Mouse (Mus musculus) E14TG2a.4 (cell line): ENCODE measurements around the gene Dnajc11.

Source experiments
- H3K27me3 ChIP-seq: 2 replicates; pipeline ENCODE4 v1.6.1; 2014; ENCODE audit warnings: low read length, control low read depth; ENCODE audit not compliant: insufficient read depth
- H3K36me3 ChIP-seq: 2 replicates; pipeline ENCODE4 v1.6.1; 2014; ENCODE audit warnings: low read length, control low read depth; ENCODE audit not compliant: insufficient read depth
- H3K4me1 ChIP-seq: replicated peaks from 2 replicates; pipeline ENCODE4 v1.6.1; 2014; ENCODE audit warnings: low read depth, low read length, control low read depth
- H3K4me3 ChIP-seq: replicated peaks from 2 replicates; pipeline ENCODE4 v1.5.1; 2014; ENCODE audit warnings: mild to moderate bottlenecking, low read length
- H3K9me3 ChIP-seq: 2 replicates; pipeline ENCODE4 v1.6.1; 2014; ENCODE audit warnings: low read length, control low read depth
- CTCF ChIP-seq: conservative IDR thresholded peaks from 2 replicates; pipeline ENCODE4 v1.5.1; 2014; ENCODE audit warnings: low read length
- NANOG ChIP-seq: IDR thresholded peaks from 2 replicates; pipeline ENCODE4 v1.6.1; 2014; ENCODE audit warnings: borderline replicate concordance, low read length, mixed read lengths
- POU5F1 ChIP-seq: IDR thresholded peaks from 2 replicates; pipeline ENCODE4 v1.6.1; 2014; ENCODE audit warnings: low read length, borderline replicate concordance

Gene Dnajc11

DNA sequence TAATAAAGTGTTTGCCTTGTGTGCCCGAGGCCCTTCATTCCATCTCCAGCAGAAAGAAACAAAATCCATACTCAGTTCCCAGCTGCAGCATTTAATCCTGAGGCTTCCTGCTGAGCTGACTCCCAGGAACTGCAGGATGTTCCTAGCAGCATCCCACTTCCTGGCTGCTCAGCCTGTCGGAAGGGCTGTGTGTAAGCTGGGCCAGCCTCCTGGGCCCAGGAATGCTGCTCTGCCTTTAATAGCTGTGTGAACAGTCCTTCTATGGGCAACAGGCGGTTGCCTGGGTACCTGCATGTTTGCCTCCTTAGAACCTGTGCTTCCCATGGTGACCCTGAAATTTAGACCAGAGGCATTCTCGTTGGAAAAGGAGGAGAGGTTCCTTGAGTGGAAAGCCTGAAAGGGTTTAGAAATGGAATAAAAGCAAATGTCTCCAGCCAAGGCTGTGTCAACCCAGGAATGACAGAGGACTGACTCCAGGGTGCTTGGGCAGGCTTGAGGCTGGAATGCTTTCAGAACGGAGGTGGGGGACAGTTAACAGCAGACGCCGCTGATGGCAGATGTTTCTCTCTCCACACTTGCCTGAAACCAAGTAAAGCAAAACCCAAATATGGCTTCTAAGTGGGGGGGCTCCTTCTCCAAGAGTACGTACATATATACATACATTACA lies 74.1 kb downstream of the Dnajc11 start:
- Histone ChIP-seq H3K9me3 (no peaks in the 10 kb centered on the region), H3K27me3 (peaks cover 20% of the 10 kb centered on the region), H3K4me3 (peak overlapping the region; percentile 96), H3K4me1 (peaks cover 69% of the 10 kb centered on the region), H3K36me3 (peaks cover 25% of the 10 kb centered on the region)
- TF ChIP-seq NANOG = no peak
- TF ChIP-seq CTCF = no peak
- TF ChIP-seq POU5F1 = no peak

DNA sequence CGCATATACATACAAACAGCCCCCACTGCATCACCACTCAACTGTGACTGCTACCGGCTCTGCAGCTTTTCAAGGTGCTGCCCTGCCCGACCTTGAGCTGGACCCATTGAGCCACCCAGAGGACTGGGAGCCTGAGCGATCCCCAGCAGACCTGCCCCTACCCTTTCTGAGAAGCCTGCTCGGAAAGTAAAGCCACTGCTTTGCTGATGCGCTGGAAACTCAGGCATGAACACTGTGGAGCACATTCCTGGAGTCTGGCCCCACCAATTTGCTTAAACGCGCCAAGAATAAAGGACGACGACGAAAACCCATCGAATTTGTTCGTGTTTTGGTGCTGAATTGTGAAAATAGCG lies 74.6 kb downstream of the Dnajc11 start:
- peaks cover 30% of the 10 kb centered on the region for H3K36me3 ChIP-seq
- peak overlapping the region; percentile 96 for H3K4me3 ChIP-seq
- no peaks in the 10 kb centered on the region for H3K9me3 ChIP-seq
- peaks cover 74% of the 10 kb centered on the region for H3K4me1 ChIP-seq
- H3K27me3 ChIP-seq = peaks cover 20% of the 10 kb centered on the region
- TF ChIP-seq CTCF = no peak
- no peak for TF ChIP-seq POU5F1
- no peak for TF ChIP-seq NANOG

GRCm38 (mm10) chr4:152008622-152009075 lies 75.2 kb downstream of the Dnajc11 start, which contains the start of gene Klhl21:
Gene Klhl21 (plus strand): TSS chr4:152008803.
- Histone ChIP-seq H3K9me3 (no peaks in the 10 kb centered on the region), H3K4me1 (peaks cover 79% of the 10 kb centered on the region), H3K27me3 (peaks cover 20% of the 10 kb centered on the region), H3K36me3 (peaks cover 35% of the 10 kb centered on the region), H3K4me3 (peak within 1 kb of the TSS; percentile 96)
- TF ChIP-seq CTCF = no peak

DNA sequence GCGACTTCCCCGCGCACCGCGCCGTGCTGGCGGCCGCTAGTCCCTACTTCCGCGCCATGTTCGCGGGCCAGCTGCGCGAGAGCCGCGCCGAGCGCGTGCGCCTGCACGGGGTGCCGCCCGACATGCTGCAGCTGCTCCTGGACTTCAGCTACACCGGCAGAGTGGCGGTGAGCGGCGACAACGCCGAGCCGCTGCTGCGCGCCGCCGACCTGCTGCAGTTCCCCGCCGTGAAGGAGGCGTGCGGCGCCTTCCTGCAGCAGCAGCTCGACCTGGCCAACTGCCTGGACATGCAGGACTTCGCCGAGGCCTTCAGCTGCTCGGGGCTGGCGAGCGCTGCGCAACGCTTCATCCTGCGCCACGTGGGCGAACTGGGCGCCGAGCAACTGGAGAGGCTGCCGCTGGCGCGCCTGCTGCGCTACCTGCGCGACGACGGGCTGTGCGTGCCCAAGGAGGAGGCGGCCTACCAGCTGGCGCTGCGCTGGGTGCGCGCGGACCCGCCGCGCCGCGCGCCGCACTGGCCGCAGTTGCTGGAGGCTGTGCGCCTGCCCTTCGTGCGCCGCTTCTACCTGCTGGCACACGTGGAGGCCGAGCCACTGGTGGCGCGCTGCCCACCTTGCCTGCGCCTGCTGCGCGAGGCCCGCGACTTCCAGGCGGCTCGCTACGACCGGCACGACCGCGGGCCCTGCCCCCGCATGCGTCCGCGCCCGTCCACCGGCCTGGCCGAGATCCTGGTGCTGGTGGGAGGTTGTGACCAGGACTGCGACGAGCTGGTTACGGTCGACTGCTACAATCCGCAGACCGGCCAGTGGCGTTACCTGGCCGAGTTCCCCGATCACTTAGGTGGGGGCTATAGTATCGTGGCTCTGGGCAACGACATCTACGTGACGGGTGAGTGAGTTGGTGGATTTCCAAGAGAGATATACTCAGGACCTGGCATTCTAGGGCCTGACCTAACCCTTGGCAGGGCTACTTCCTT lies 75.9 kb downstream of the Dnajc11 start:
- Histone ChIP-seq H3K27me3 (peaks cover 20% of the 10 kb centered on the region), H3K36me3 (peaks cover 43% of the 10 kb centered on the region), H3K9me3 (no peaks in the 10 kb centered on the region), H3K4me1 (peaks cover 84% of the 10 kb centered on the region), H3K4me3 (peak overlapping the region; percentile 96)
- TF ChIP-seq NANOG (no peak), POU5F1 (no peak), CTCF (no peak)

GRCm38 (mm10) chr4:152010091-152010706 lies 76.7 kb downstream of the Dnajc11 start:
- peaks cover 87% of the 10 kb centered on the region for H3K4me1 ChIP-seq
- H3K4me3 ChIP-seq = peak overlapping the region; percentile 96
- peaks cover 20% of the 10 kb centered on the region for H3K27me3 ChIP-seq
- TF ChIP-seq POU5F1 = no peak
- H3K9me3 ChIP-seq = no peaks in the 10 kb centered on the region
- peaks cover 51% of the 10 kb centered on the region for H3K36me3 ChIP-seq

GRCm38 (mm10) chr4:152010707-152011134 lies 77.2 kb downstream of the Dnajc11 start:
- Histone ChIP-seq H3K36me3 (peaks cover 56% of the 10 kb centered on the region), H3K27me3 (peaks cover 20% of the 10 kb centered on the region), H3K9me3 (no peaks in the 10 kb centered on the region), H3K4me1 (peaks cover 87% of the 10 kb centered on the region), H3K4me3 (peak overlapping the region; percentile 96)
- TF ChIP-seq CTCF (no peak), NANOG (no peak), POU5F1 (no peak)

- Histone ChIP-seq H3K4me1 (peaks cover 84% of the 10 kb centered on the region), H3K27me3 (peaks cover 20% of the 10 kb centered on the region), H3K4me3 (peak overlapping the region; percentile 96), H3K9me3 (no peaks in the 10 kb centered on the region), H3K36me3 (peaks cover 62% of the 10 kb centered on the region)
- TF ChIP-seq CTCF (no peak), POU5F1 (no peak), NANOG (no peak)
These were observed 77.8 kb downstream of the Dnajc11 start for GRCm38 (mm10) chr4:152011171-152011760.

DNA sequence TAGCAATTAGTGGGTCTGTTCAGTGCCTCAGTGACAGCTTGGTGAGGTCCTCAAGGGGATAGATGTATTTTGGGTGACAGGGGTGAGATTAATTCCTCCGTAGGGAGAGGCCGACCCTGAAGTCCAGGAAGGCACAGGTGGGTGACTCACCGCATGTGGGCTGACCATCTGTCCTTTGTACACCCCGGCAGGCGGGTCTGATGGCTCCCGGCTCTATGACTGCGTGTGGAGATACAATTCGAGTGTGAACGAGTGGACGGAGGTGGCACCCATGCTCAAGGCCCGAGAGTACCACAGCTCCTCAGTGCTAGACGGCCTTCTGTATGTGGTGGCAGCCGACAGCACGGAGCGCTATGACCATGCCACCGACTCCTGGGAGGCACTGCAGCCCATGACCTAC lies 78.6 kb downstream of the Dnajc11 start:
- Histone ChIP-seq H3K27me3 (peaks cover 15% of the 10 kb centered on the region), H3K4me3 (0 out of 2 replicates have a peak overlapping the region, but pooled peaks have one; percentile 96), H3K4me1 (peaks cover 81% of the 10 kb centered on the region), H3K9me3 (no peaks in the 10 kb centered on the region), H3K36me3 (peaks cover 70% of the 10 kb centered on the region)
- no peak for TF ChIP-seq NANOG
- no peak for TF ChIP-seq POU5F1
- no peak for TF ChIP-seq CTCF
